Mouse (Mus musculus): Measurements from ENCODE around the gene Rgl3.

Rgl3 gene

GRCm38 (mm10) chr9:21989230-21990110 is at the start of gene Rgl3:
Gene Rgl3 (minus strand): TSS chr9:21989446.
- DNase-seq: peak; percentile 71 to 79

GRCm38 (mm10) chr9:22037826-22038225 is 48.6 kb upstream of the Rgl3 start:
- no peak for DNase-seq

- DNase-seq: peak; percentile 58 to 64
These were observed 46.2 kb upstream of the Rgl3 start for GRCm38 (mm10) chr9:22035300-22036044.

GRCm38 (mm10) chr9:22030386-22030785 is 41.1 kb upstream of the Rgl3 start:
- no peak for DNase-seq

- no peak for DNase-seq
These were observed 39.2 kb upstream of the Rgl3 start for GRCm38 (mm10) chr9:22028467-22028866.

GRCm38 (mm10) chr9:22024592-22024991 is 35.3 kb upstream of the Rgl3 start:
- DNase-seq: no peak

- DNase-seq: peak; percentile 71 to 83
These were observed 28.1 kb upstream of the Rgl3 start for GRCm38 (mm10) chr9:22017208-22017825.

- peak in 1 of 2 experiments; percentile 41 for DNase-seq
These were observed 27.0 kb upstream of the Rgl3 start for GRCm38 (mm10) chr9:22016245-22016644.

GRCm38 (mm10) chr9:22012731-22013130 is 23.5 kb upstream of the Rgl3 start:
- peak; percentile 41 to 61 for DNase-seq

GRCm38 (mm10) chr9:22011055-22011454 is 21.8 kb upstream of the Rgl3 start:
- DNase-seq: no peak

- no peak for DNase-seq
These were observed 15.3 kb upstream of the Rgl3 start for GRCm38 (mm10) chr9:22004546-22004945.

- DNase-seq: no peak
These were observed 13.9 kb upstream of the Rgl3 start for GRCm38 (mm10) chr9:22003163-22003554.

GRCm38 (mm10) chr9:22002194-22003162 is 13.2 kb upstream of the Rgl3 start, which contains the start of the genes Ccdc151 and Prkcsh:
Gene Ccdc151 (minus strand): TSS chr9:22002634.
Gene Prkcsh (plus strand): TSS chr9:22002806.
- peak; percentile 99 for DNase-seq

GRCm38 (mm10) chr9:22001633-22002032 is 12.4 kb upstream of the Rgl3 start:
- DNase-seq: no peak

- no peak for DNase-seq
These were observed 11.1 kb upstream of the Rgl3 start for GRCm38 (mm10) chr9:22000296-22000695.

GRCm38 (mm10) chr9:21996178-21996867 is 7.1 kb upstream of the Rgl3 start:
- DNase-seq: peak in 1 of 2 experiments; percentile 45

GRCm38 (mm10) chr9:21992227-21992626 is 3.0 kb upstream of the Rgl3 start:
- DNase-seq: no peak

- DNase-seq: peak; percentile 73 to 79
These were observed 685 bp downstream of the Rgl3 start for GRCm38 (mm10) chr9:21988421-21989101.

- peak; percentile 81 to 82 for DNase-seq
These were observed 1.5 kb downstream of the Rgl3 start for GRCm38 (mm10) chr9:21987592-21988342.

GRCm38 (mm10) chr9:21983911-21984310 is 5.3 kb downstream of the Rgl3 start:
- DNase-seq: no peak

All from cerebellum, postnatal 14 days (tissue).